Mouse (Mus musculus): Measurements from ENCODE around the gene Pvr. TPM values are rescaled to one million over a fixed set of nuclear protein-coding genes. Genes with fewer than 3 reads are reported as not detected.
A peak's percentile ranks its signal among the peaks of the same experiment; 100 is the strongest.

The Pvr gene
- polyA plus RNA-seq (2015; fragmentation: Nextera tagmentation; extraction: Ambion mirVana), result 7.6 and 10.3 TPM in 2 replicates

DNA sequence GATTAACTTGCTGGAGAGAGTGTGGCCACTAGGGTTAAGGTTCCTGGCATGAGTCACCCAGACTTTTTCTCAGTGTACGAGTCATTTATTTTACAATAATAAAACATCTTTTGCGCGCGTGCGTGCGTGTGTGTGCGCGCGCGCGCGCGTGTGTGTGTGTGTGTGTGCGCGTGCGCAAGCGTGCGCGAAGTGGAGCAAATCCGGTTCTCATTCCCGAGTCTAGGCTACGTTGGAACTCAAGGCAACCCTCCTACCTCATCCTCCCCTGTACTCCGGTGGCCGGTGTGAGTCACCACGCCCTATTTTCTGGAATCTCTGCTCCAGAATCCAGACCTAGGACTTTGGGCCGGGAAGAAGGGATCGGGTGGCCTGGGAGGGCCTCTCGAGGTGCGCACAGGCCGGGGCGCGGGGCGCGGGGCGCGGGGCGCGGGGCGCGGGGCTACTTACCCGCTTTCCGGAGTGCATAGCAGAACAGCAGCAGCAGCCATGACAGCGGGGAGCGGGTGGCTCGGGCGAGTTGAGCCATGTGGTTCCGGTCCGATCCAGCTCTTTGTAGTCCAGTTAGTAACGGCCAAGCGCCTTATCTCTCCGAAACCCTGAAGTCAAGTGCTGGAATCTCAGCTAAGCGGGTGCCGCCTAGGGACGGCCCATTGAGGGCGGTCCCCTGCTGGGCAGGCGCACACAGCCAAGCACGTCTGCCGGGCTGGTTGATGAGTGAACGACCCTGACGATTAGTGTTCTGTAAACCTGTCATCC is at the start of gene Pvr:
Gene Pvr, minus strand, starts transcription at position 655 of the 756 bp plus-strand sequence.
- Histone ChIP-seq H3K9ac (replicated peaks; ENCODE audit: low read depth, low read length) (peak within 1 kb of the TSS; percentile 77), H3K27me3 (replicated peaks; ENCODE audit: control insufficient read depth, insufficient read depth, low read length) (no peaks in the 10 kb centered on the region), H3K9me3 (ENCODE audit: control insufficient read depth, low read length) (no peaks in the 10 kb centered on the region), H3K36me3 (ENCODE audit: control insufficient read depth, insufficient read depth) (no peaks in the 10 kb centered on the region), H3K4me3 (replicated peaks; ENCODE audit: low read length) (peak within 1 kb of the TSS; percentile 78), H3K27ac (ENCODE audit: low read length) (peak within 1 kb of the TSS; percentile 88), H3K4me1 (replicated peaks; ENCODE audit: control insufficient read depth, insufficient read depth, low read length) (peaks cover 8% of the 10 kb centered on the region), H3K4me2 (ENCODE audit: low read length) (peak within 1 kb of the TSS; percentile 76)
- peak; percentile 90 for ATAC-seq
- WGBS, result under 1% methylated on average over 59 of the region's 60 CpGs

DNA sequence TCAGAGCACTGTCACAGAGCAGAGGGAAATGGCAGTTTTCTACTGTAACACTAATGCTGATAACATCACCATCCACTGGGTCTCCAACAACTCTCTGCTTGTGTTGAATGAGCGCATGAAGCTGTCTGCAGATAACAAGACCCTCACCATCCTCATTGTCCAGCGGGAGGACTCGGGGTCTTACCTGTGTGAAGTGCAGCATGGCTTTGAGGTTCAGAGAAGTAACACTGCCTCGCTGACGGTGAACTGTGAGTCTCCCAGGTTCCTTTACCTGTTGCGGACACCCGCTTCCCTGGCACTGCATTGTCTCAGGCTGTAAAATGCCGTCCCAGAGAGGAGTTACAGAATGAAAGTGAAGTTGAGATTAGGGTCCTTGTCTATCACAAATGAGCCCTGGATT is 49.2 kb upstream of the Pvr start:
- Histone ChIP-seq H3K9me3 (ENCODE audit: control insufficient read depth, low read length) (no peaks in the 10 kb centered on the region; the same call in 1 of the 2 replicates), H3K4me1 (replicated peaks; ENCODE audit: control insufficient read depth, insufficient read depth, low read length) (no peaks in the 10 kb centered on the region), H3K36me3 (ENCODE audit: control insufficient read depth, insufficient read depth) (no peaks in the 10 kb centered on the region), H3K27me3 (replicated peaks; ENCODE audit: control insufficient read depth, insufficient read depth, low read length) (no peaks in the 10 kb centered on the region), H3K4me3 (replicated peaks; ENCODE audit: low read length) (no peak overlapping the region), H3K4me2 (ENCODE audit: low read length) (no peak overlapping the region), H3K9ac (replicated peaks; ENCODE audit: low read depth, low read length) (no peak overlapping the region), H3K27ac (ENCODE audit: low read length) (no peak overlapping the region)
- WGBS, result 95% methylated on average over 8 of the region's 8 CpGs
- no peak for ATAC-seq

DNA sequence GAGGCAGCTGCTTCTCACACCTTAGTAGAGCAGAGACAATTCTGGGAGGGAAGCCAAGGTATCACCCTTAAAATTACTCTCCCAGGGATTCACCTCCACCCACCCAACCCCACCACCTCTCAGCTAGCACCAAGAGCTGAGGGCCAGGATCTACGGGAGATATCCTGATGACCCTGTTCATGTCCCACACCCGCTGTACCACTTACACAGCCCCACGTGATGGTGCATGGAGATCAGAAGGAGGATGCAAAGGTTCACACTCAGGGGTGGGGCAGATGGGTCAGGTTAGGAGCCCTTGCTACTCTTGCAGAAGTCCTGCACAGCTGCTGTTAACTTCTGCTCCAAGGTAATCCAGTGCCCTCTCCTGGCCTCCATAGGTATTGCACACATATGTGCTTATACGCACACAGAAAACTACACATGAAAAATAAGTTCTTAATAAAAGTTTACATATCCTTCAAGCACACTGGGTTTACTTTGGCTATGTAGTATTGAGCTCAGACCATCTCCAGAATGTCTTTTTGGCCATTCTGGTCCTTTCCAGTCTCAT is 48.7 kb upstream of the Pvr start:
- H3K4me2 ChIP-seq (ENCODE audit: low read length), result no peak overlapping the region
- no peaks in the 10 kb centered on the region for H3K36me3 ChIP-seq (ENCODE audit: control insufficient read depth, insufficient read depth)
- ATAC-seq, result no peak
- H3K9me3 ChIP-seq (ENCODE audit: control insufficient read depth, low read length), result no peaks in the 10 kb centered on the region; the same call in 1 of the 2 replicates
- WGBS, result 91% methylated on average over 4 of the region's 4 CpGs
- H3K4me3 ChIP-seq (replicated peaks; ENCODE audit: low read length), result no peak overlapping the region
- H3K9ac ChIP-seq (replicated peaks; ENCODE audit: low read depth, low read length), result no peak overlapping the region
- no peaks in the 10 kb centered on the region for H3K4me1 ChIP-seq (replicated peaks; ENCODE audit: control insufficient read depth, insufficient read depth, low read length)
- H3K27me3 ChIP-seq (replicated peaks; ENCODE audit: control insufficient read depth, insufficient read depth, low read length), result no peaks in the 10 kb centered on the region
- H3K27ac ChIP-seq (ENCODE audit: low read length), result no peak overlapping the region

DNA sequence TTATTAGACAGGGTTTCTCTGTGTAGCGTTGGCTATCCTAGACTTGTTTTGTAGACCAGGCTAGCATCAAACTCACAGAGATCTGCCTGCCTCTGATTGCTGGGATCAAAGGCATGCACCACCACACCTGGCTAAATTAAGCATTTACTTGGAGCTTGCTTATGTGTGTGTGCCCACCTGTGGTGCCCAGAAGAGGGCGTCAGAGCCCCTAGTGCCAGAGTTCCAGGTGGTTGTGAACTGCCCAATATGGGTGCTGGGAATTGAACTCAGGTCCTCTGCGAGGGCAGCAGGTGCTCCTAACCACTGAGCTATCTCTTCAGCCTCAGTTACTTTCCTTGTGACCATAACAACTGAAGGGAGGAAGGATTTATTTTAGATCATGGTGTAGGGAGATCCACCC is 48.1 kb upstream of the Pvr start:
- H3K27me3 ChIP-seq (replicated peaks; ENCODE audit: control insufficient read depth, insufficient read depth, low read length), result no peaks in the 10 kb centered on the region
- no peak overlapping the region for H3K4me3 ChIP-seq (replicated peaks; ENCODE audit: low read length)
- no peak overlapping the region for H3K27ac ChIP-seq (ENCODE audit: low read length)
- WGBS, result 76% methylated on average over 3 of the region's 3 CpGs
- no peaks in the 10 kb centered on the region for H3K36me3 ChIP-seq (ENCODE audit: control insufficient read depth, insufficient read depth)
- H3K4me2 ChIP-seq (ENCODE audit: low read length), result no peak overlapping the region
- no peak overlapping the region for H3K9ac ChIP-seq (replicated peaks; ENCODE audit: low read depth, low read length)
- no peaks in the 10 kb centered on the region; the same call in 1 of the 2 replicates for H3K9me3 ChIP-seq (ENCODE audit: control insufficient read depth, low read length)
- H3K4me1 ChIP-seq (replicated peaks; ENCODE audit: control insufficient read depth, insufficient read depth, low read length), result no peaks in the 10 kb centered on the region
- ATAC-seq, result no peak

DNA sequence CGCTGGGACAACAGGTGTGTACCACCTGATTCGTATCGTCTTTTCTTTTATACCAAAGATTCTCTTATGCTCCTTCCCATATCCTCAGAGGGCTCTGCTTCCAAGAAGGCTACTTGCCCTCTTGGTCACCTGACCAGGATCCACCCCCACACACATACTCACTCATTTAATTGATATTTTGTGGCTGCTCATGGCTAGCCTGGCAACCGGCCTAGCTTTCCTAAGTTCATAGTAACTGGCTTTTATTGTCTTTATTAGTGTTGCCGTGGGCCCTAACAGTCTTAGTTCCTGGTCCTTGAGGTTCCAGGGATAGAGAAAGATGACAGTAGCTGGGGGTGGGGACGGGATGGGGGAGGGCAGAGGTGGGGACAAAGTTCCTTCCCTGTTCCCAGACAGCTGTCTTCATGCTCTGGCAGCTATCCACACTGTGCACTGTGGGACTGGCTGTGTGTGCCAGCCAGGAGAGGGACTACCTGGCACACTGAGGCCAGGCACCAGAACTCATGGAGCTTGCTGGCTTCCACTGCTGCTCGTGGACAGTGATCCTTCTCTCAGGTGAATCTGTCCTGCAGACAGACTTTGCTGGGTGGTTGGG is 44.1 kb upstream of the Pvr start, which contains the start of gene Ceacam20:
Gene Ceacam20, plus strand, starts transcription at position 428 of the 595 bp plus-strand sequence.
- Histone ChIP-seq H3K27me3 (replicated peaks; ENCODE audit: control insufficient read depth, insufficient read depth, low read length) (no peaks in the 10 kb centered on the region), H3K36me3 (ENCODE audit: control insufficient read depth, insufficient read depth) (no peaks in the 10 kb centered on the region), H3K4me2 (ENCODE audit: low read length) (no peak within 1 kb of the TSS), H3K4me1 (replicated peaks; ENCODE audit: control insufficient read depth, insufficient read depth, low read length) (no peaks in the 10 kb centered on the region), H3K4me3 (replicated peaks; ENCODE audit: low read length) (no peak within 1 kb of the TSS), H3K9me3 (ENCODE audit: control insufficient read depth, low read length) (no peaks in the 10 kb centered on the region), H3K9ac (replicated peaks; ENCODE audit: low read depth, low read length) (no peak within 1 kb of the TSS), H3K27ac (ENCODE audit: low read length) (no peak within 1 kb of the TSS)
- WGBS, result 78% methylated on average over 7 of the region's 7 CpGs
- ATAC-seq, result no peak

DNA sequence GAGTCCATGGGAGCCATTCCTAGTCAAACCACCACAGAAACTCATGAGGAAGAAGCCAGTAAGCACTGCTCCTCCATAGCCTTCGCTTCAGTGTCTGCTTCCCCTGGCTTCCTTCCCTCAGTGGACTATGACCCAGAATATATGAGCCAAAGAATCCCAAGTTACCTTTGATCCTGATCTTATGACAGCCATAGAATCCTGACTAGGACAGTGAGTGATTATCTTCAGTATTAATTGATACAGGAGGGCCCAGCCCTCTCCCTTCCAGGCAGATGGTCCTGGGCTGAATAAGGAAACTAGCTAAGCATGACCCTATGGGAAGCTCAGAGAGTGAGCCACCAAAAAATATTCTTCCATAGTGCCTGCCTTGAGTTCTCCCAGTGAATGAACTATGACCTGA is 41.5 kb upstream of the Pvr start:
- Histone ChIP-seq H3K27me3 (replicated peaks; ENCODE audit: control insufficient read depth, insufficient read depth, low read length) (no peaks in the 10 kb centered on the region), H3K36me3 (ENCODE audit: control insufficient read depth, insufficient read depth) (no peaks in the 10 kb centered on the region), H3K4me2 (ENCODE audit: low read length) (no peak overlapping the region), H3K9ac (replicated peaks; ENCODE audit: low read depth, low read length) (no peak overlapping the region), H3K27ac (ENCODE audit: low read length) (no peak overlapping the region), H3K4me3 (replicated peaks; ENCODE audit: low read length) (no peak overlapping the region), H3K4me1 (replicated peaks; ENCODE audit: control insufficient read depth, insufficient read depth, low read length) (no peaks in the 10 kb centered on the region), H3K9me3 (ENCODE audit: control insufficient read depth, low read length) (no peaks in the 10 kb centered on the region)
- 60% methylated on average over 1 of the region's 1 CpGs for WGBS
- ATAC-seq, result no peak

DNA sequence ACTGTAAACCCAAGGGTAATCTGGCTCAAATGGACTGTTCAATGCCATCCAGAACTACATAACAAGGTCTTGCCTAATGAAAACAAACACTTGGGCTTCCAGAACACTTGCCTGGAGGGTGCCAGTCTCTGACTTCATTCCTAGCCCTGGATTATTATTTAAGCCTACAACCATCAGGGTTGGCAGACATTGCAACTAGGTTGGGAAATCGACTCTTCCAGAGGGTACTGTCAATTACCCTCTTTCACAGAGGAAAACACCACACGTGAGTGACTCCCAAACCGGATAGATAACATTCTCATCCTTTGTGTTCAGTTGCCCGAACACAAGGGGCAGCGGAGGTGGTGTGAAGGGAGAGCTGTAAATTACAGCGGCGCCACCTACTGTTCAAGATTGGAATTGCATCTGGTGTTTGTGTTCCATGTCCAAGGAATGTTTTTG is 35.4 kb upstream of the Pvr start:
- H3K27ac ChIP-seq (ENCODE audit: low read length), result no peak overlapping the region
- no peaks in the 10 kb centered on the region for H3K9me3 ChIP-seq (ENCODE audit: control insufficient read depth, low read length)
- H3K9ac ChIP-seq (replicated peaks; ENCODE audit: low read depth, low read length), result no peak overlapping the region
- WGBS, result 2% methylated on average over 7 of the region's 7 CpGs
- 0 out of 2 replicates have a peak overlapping the region, but pooled peaks have one; percentile 5 for H3K4me2 ChIP-seq (ENCODE audit: low read length)
- H3K36me3 ChIP-seq (ENCODE audit: control insufficient read depth, insufficient read depth), result no peaks in the 10 kb centered on the region
- no peak; the same call in 1 of the 2 replicates for ATAC-seq
- no peak overlapping the region for H3K4me3 ChIP-seq (replicated peaks; ENCODE audit: low read length)
- no peaks in the 10 kb centered on the region for H3K4me1 ChIP-seq (replicated peaks; ENCODE audit: control insufficient read depth, insufficient read depth, low read length)
- no peaks in the 10 kb centered on the region for H3K27me3 ChIP-seq (replicated peaks; ENCODE audit: control insufficient read depth, insufficient read depth, low read length)

DNA sequence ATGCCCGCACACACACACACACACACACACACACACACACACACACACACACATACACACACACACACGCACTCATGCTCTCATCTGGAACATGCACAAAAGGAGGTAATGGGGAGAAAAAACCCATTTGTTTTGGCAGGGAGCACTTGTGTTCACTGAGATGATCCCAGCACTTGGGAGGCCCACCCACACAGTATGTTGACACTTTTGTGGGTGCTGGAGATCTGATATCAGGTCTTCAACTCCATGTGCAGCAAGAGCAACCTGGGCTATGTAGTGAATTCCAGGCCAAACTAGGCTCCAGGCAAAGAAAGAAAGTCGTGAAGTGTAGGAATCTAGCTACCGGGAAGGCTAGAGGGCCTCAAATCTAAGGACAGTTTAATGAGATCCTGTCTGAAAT is 34.9 kb upstream of the Pvr start:
- no peak for ATAC-seq
- WGBS, result 79% methylated on average over 3 of the region's 4 CpGs

DNA sequence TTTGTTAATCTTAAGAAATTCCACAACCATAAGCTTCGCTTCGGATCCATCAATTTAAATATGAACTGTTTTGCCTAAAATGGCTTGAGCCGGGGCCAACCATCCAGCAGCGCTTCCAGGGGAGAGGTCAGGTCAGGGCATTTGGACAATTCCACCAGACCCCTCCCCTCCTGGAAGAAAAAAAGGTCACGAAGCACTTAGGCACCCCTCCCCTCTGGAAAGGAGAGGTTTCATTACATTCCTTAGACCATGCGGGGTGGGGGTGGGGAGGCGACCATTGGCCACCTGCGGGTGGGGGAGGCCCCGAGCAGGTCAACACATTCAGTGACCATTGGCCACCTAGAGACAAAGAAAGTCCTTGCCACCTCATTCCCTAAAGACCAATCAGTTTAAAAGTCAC is 32.1 kb upstream of the Pvr start:
- no peak overlapping the region for H3K27ac ChIP-seq (ENCODE audit: low read length)
- H3K36me3 ChIP-seq (ENCODE audit: control insufficient read depth, insufficient read depth), result no peaks in the 10 kb centered on the region
- ATAC-seq, result no peak
- H3K27me3 ChIP-seq (replicated peaks; ENCODE audit: control insufficient read depth, insufficient read depth, low read length), result no peaks in the 10 kb centered on the region
- H3K9me3 ChIP-seq (ENCODE audit: control insufficient read depth, low read length), result no peaks in the 10 kb centered on the region
- no peak overlapping the region for H3K4me3 ChIP-seq (replicated peaks; ENCODE audit: low read length)
- H3K4me2 ChIP-seq (ENCODE audit: low read length), result no peak overlapping the region
- no peaks in the 10 kb centered on the region for H3K4me1 ChIP-seq (replicated peaks; ENCODE audit: control insufficient read depth, insufficient read depth, low read length)
- 55% methylated on average over 9 of the region's 9 CpGs for WGBS
- no peak overlapping the region for H3K9ac ChIP-seq (replicated peaks; ENCODE audit: low read depth, low read length)

More for the DNA sequence above, 34.9 kb upstream of the Pvr start:
- Histone ChIP-seq H3K36me3 (ENCODE audit: control insufficient read depth, insufficient read depth) (no peaks in the 10 kb centered on the region), H3K9me3 (ENCODE audit: control insufficient read depth, low read length) (no peaks in the 10 kb centered on the region), H3K4me1 (replicated peaks; ENCODE audit: control insufficient read depth, insufficient read depth, low read length) (no peaks in the 10 kb centered on the region), H3K27me3 (replicated peaks; ENCODE audit: control insufficient read depth, insufficient read depth, low read length) (no peaks in the 10 kb centered on the region), H3K27ac (ENCODE audit: low read length) (no peak overlapping the region), H3K9ac (replicated peaks; ENCODE audit: low read depth, low read length) (no peak overlapping the region), H3K4me3 (replicated peaks; ENCODE audit: low read length) (no peak overlapping the region), H3K4me2 (ENCODE audit: low read length) (no peak overlapping the region)
